Mouse (Mus musculus) liver, postnatal 0 days (tissue): Measurements from ENCODE around the gene Limch1.

Experiments
- CTCF ChIP-seq: sonication (generic); IDR thresholded peaks from 2 replicates; pipeline ENCODE4 v1.5.1; 2016; ENCODE audit warnings: antibody characterized with exemption, low read depth
- EP300 ChIP-seq: IDR thresholded peaks from 2 replicates; pipeline ENCODE4 v1.6.1; 2016; ENCODE audit warnings: antibody characterized with exemption, low read depth, mild to moderate bottlenecking

DNA sequence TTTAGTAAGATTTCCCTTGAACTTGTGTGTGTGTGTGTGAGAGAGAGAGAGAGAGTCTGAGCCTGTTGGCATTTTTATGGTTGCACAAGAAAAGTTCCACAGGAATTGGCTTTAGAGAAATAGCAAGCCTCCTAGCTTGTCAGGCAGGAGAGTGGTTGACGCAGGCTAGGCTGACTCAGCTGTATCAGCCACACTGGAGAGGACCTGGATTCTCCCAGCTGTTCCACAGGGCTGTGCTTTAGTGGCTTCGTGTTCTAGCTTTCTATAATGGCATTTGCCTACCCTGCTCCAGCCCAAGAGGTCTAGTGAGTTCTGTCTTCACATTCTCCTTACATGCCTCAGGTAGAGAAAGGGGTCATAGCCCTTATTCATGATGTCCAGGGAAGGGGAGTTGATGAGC is 13.7 kb downstream of the Limch1 start:
- TF ChIP-seq EP300: no peak
- no peak for TF ChIP-seq CTCF
